Mouse (Mus musculus) heart, embryonic 10.5 days (tissue): ENCODE results near the gene Olfr283. TPM values are rescaled to one million over a fixed set of nuclear protein-coding genes. Genes with fewer than 3 reads are reported as not detected.

ENCODE experiments used
- DNase-seq: peaks from one replicate; pipeline ENCODE4 v3.0.0-alpha.2; 2017; ENCODE audit warnings: low spot score
- H3K27ac ChIP-seq: fragments of 300-500 bp; sonication (generic); 2 replicates; pipeline ENCODE4 v1.5.1; 2016; ENCODE audit warnings: mild to moderate bottlenecking
- H3K27me3 ChIP-seq: fragments of 300-500 bp; sonication (generic); 2 replicates; pipeline ENCODE4 v1.6.1; 2016; ENCODE audit warnings: mild to moderate bottlenecking; ENCODE audit not compliant: poor library complexity, insufficient read depth, severe bottlenecking
- H3K36me3 ChIP-seq: fragments of 300-500 bp; sonication (generic); 2 replicates; pipeline ENCODE4 v1.6.1; 2016; ENCODE audit warnings: mild to moderate bottlenecking, moderate library complexity
- H3K4me1 ChIP-seq: fragments of 300-500 bp; sonication (generic); 2 replicates; pipeline ENCODE4 v1.6.1; 2016; ENCODE audit warnings: mild to moderate bottlenecking
- H3K4me3 ChIP-seq: fragments of 300-500 bp; sonication (generic); 2 replicates; pipeline ENCODE4 v1.5.1; 2016; ENCODE audit warnings: mild to moderate bottlenecking, moderate library complexity
- H3K9me3 ChIP-seq: fragments of 300-500 bp; sonication (generic); 2 replicates; pipeline ENCODE4 v1.6.1; 2016; ENCODE audit warnings: mild to moderate bottlenecking, moderate library complexity
- WGBS: fragments of 180-500 bp; shearing (Covaris S2); methylation state at CpG from one replicate; pipeline ENCODE4 v1.1.7; 2016; 5-methylcytosine and 5-hydroxymethylcytosine counted together
- polyA plus RNA-seq: library from polyadenylated mRNA; unstranded; fragments of >200 nt; fragmentation: Nextera tagmentation; extraction: Ambion mirVana; gene quantifications from 2 replicates; pipeline ENCODE4 v1.2.1, GENCODE M21; 2016

Olfr283 gene
- polyA plus RNA-seq, 1 experiment from 2014 or later = not detected

- H3K36me3 ChIP-seq = no peaks in the 10 kb centered on the region
- no peak overlapping the region for H3K27ac ChIP-seq
- DNase-seq = no peak
- H3K27me3 ChIP-seq = no peaks in the 10 kb centered on the region
- no peak overlapping the region for H3K4me3 ChIP-seq
- H3K4me1 ChIP-seq = no peaks in the 10 kb centered on the region
- WGBS = 41% methylated on average over 2 of the region's 2 CpGs
- H3K9me3 ChIP-seq = no peaks in the 10 kb centered on the region
These were observed 11.1 kb upstream of the Olfr283 start for GRCm38 (mm10) chr15:98391903-98392187.

GRCm38 (mm10) chr15:98391081-98391902 lies 10.5 kb upstream of the Olfr283 start:
- no peaks in the 10 kb centered on the region for H3K9me3 ChIP-seq
- H3K27me3 ChIP-seq = no peaks in the 10 kb centered on the region
- WGBS = 71% methylated on average over 10 of the region's 10 CpGs
- no peak overlapping the region for H3K27ac ChIP-seq
- H3K36me3 ChIP-seq = no peaks in the 10 kb centered on the region
- peak; percentile 60 for DNase-seq
- no peaks in the 10 kb centered on the region for H3K4me1 ChIP-seq
- H3K4me3 ChIP-seq = no peak overlapping the region

GRCm38 (mm10) chr15:98389796-98390195 lies 9.1 kb upstream of the Olfr283 start:
- peak; percentile 87 for DNase-seq
- H3K27me3 ChIP-seq = no peaks in the 10 kb centered on the region
- H3K4me3 ChIP-seq = no peak overlapping the region
- no peak overlapping the region for H3K27ac ChIP-seq
- H3K9me3 ChIP-seq = no peaks in the 10 kb centered on the region
- H3K36me3 ChIP-seq = no peaks in the 10 kb centered on the region
- H3K4me1 ChIP-seq = no peaks in the 10 kb centered on the region
- 33% methylated on average over 7 of the region's 7 CpGs for WGBS

GRCm38 (mm10) chr15:98387621-98388020 lies 6.9 kb upstream of the Olfr283 start:
- WGBS = 57% methylated on average over 2 of the region's 2 CpGs
- Histone ChIP-seq H3K4me3 (no peak overlapping the region), H3K4me1 (no peaks in the 10 kb centered on the region), H3K36me3 (no peaks in the 10 kb centered on the region), H3K9me3 (no peaks in the 10 kb centered on the region), H3K27me3 (no peaks in the 10 kb centered on the region), H3K27ac (no peak overlapping the region)
- DNase-seq = peak; percentile 45

- 89% methylated on average over 13 of the region's 13 CpGs for WGBS
- DNase-seq = peak; percentile 69
These were observed 2.5 kb downstream of the Olfr283 start for GRCm38 (mm10) chr15:98378209-98378608.

GRCm38 (mm10) chr15:98340887-98341286 lies 39.9 kb downstream of the Olfr283 start, which contains the start of gene Olfr284:
Gene Olfr284, minus strand, starts transcription at chr15:98340987.
- H3K27ac ChIP-seq = no peak within 1 kb of the TSS
- no peak within 1 kb of the TSS for H3K4me3 ChIP-seq
- no peaks in the 10 kb centered on the region for H3K27me3 ChIP-seq
- H3K9me3 ChIP-seq = no peaks in the 10 kb centered on the region
- 87% methylated on average over 8 of the region's 8 CpGs for WGBS
- no peaks in the 10 kb centered on the region for H3K4me1 ChIP-seq
- DNase-seq = no peak
- H3K36me3 ChIP-seq = no peaks in the 10 kb centered on the region

More at GRCm38 (mm10) chr15:98378209-98378608, 2.5 kb downstream of the Olfr283 start:
- Histone ChIP-seq H3K4me1 (no peaks in the 10 kb centered on the region), H3K9me3 (no peaks in the 10 kb centered on the region), H3K36me3 (no peaks in the 10 kb centered on the region), H3K27ac (no peak overlapping the region), H3K27me3 (no peaks in the 10 kb centered on the region), H3K4me3 (no peak overlapping the region)

Other genes with a start within 250 kb of the Olfr283 start
- gene Asb8, start 215.3 kb downstream of the Olfr283 start, polyA plus RNA-seq = 54.9 and 77.1 TPM in 2 replicates
- 0.58 and 0.85 TPM in 2 replicates for gene Ccdc184, start 213.8 kb downstream of the Olfr283 start, polyA plus RNA-seq
- not detected in 2 replicates for gene Olfr288, start 185.4 kb downstream of the Olfr283 start, polyA plus RNA-seq
- not detected in 2 replicates for gene Gm44579, start 160.0 kb downstream of the Olfr283 start, polyA plus RNA-seq
- gene Olfr287, start 159.9 kb downstream of the Olfr283 start, polyA plus RNA-seq = 0.18 TPM in 1 of 2 replicates, not detected in the other
- gene Olfr286, start 146.5 kb downstream of the Olfr283 start, polyA plus RNA-seq = not detected in 2 replicates
- gene H1fnt, start 123.7 kb downstream of the Olfr283 start, polyA plus RNA-seq = not detected in 2 replicates
- 1.1 and 1.4 TPM in 2 replicates for gene Zfp641, start 84.8 kb downstream of the Olfr283 start, polyA plus RNA-seq
- not detected in 2 replicates for gene Olfr285, start 63.6 kb downstream of the Olfr283 start, polyA plus RNA-seq
- not detected in 2 replicates for gene Olfr284, start 40.0 kb downstream of the Olfr283 start, polyA plus RNA-seq
- not detected in 2 replicates for gene Olfr282, start 50.3 kb upstream of the Olfr283 start, polyA plus RNA-seq
- gene Olfr281, start 71.6 kb upstream of the Olfr283 start, polyA plus RNA-seq = not detected in 2 replicates
- not detected in 2 replicates for gene OR5BS1P, start 89.0 kb upstream of the Olfr283 start, polyA plus RNA-seq
- not detected in 2 replicates for gene Lalba, start 101.8 kb upstream of the Olfr283 start, polyA plus RNA-seq
- not detected in 2 replicates for gene Olfr279, start 111.5 kb upstream of the Olfr283 start, polyA plus RNA-seq
- gene Kansl2, start 153.3 kb upstream of the Olfr283 start, polyA plus RNA-seq = 91.7 and 127 TPM in 2 replicates
- 42.8 and 53.0 TPM in 2 replicates for gene Ccnt1, start 190.0 kb upstream of the Olfr283 start, polyA plus RNA-seq
- 0.43 TPM in 1 of 2 replicates, not detected in the other for gene 4930415O20Rik, start 190.1 kb upstream of the Olfr283 start, polyA plus RNA-seq
- 25.5 and 33.5 TPM in 2 replicates for gene Adcy6, start 229.1 kb upstream of the Olfr283 start, polyA plus RNA-seq
- gene Cacnb3, start 249.9 kb upstream of the Olfr283 start, polyA plus RNA-seq = 9.9 and 23.3 TPM in 2 replicates